Mouse (Mus musculus) gastrocnemius, postnatal 36 days (tissue): ENCODE results near the gene Ly6c1. TPM values are rescaled to one million over a fixed set of nuclear protein-coding genes. Genes with fewer than 3 reads are reported as not detected.
"Not testable (repeated sequence)": the region's sequence is repeated elsewhere in the genome, so short reads cannot be mapped to it uniquely, and the experiment has no call there.

Experiments
- DNase-seq, 2 experiments: peaks; one replicate each; pipeline ENCODE4 v3.0.0; 2022
- intact Hi-C: fragments of 180-260 bp; cut with DNase I; formaldehyde crosslinking; loops from one replicate; pipeline ENCODE4 v1.15.1; 2025
- long read RNA-seq, 2 experiments: library from polyadenylated mRNA; stranded (forward); transcript quantifications; one replicate each; pipeline ENCODE4 v2.0.0; 2021
- total RNA-seq, 2 experiments: library from RNA; stranded (reverse); gene quantifications; 2 replicates each; pipeline ENCODE4 v1.2.3; 2021

Ly6c1 gene
- 100 to 1,000 TPM; 107 to 124 TPM for total RNA-seq
- long read RNA-seq, experiment 1, transcript Ly6c1-201 (4 exons, 844 nt), result major isoform, 35 of 78 reads
- long read RNA-seq, experiment 1, partial matches to known transcripts, result 22 of 78 reads
- long read RNA-seq, experiment 1, other reads (novel, unspliced or antisense), result 11 of 78 reads
- long read RNA-seq, experiment 2, transcript Ly6c1-201 (4 exons, 844 nt), result major isoform, 48 of 96 reads
- long read RNA-seq, experiment 2, partial matches to known transcripts, result 29 of 96 reads
- long read RNA-seq, experiment 2, other reads (novel, unspliced or antisense), result 11 of 96 reads

GRCm38 (mm10) chr15:75048642-75049261 is at the start of gene Ly6c1:
Gene Ly6c1, minus strand, starts transcription at chr15:75048830.
- intact Hi-C loops, DNase-seq: not testable (repeated sequence)

GRCm38 (mm10) chr15:75088041-75088440 is 39.4 kb upstream of the Ly6c1 start:
- intact Hi-C loops, DNase-seq: not testable (repeated sequence)

- intact Hi-C loops, result loop anchor here (10.0 kb wide), 1 partner anchor 145 kb away; no protein-coding TSS in a partner anchor
- no peak for DNase-seq
These were observed 21.3 kb upstream of the Ly6c1 start for GRCm38 (mm10) chr15:75069965-75070364.

- DNase-seq, result peak; percentile 53 to 57
- intact Hi-C loops, result loop anchor here (5.0 to 10.0 kb wide), 2 partner anchors 137 to 165 kb away; partner anchors contain the start of gene 2010109I03Rik
These were observed 13.5 kb upstream of the Ly6c1 start for GRCm38 (mm10) chr15:75062030-75062574.

- intact Hi-C loops, result loop anchor here (5.0 to 10.0 kb wide), 2 partner anchors 136 to 163 kb away; partner anchors contain the start of gene 2010109I03Rik
- peak in 1 of 2 experiments; percentile 18 for DNase-seq
These were observed 11.9 kb upstream of the Ly6c1 start for GRCm38 (mm10) chr15:75060505-75060904.

- DNase-seq, result no peak
- intact Hi-C loops, result loop anchor here (2.0 kb wide), 1 partner anchor 47 kb away; no protein-coding TSS in a partner anchor
These were observed 7.4 kb upstream of the Ly6c1 start for GRCm38 (mm10) chr15:75055985-75056384.

- not testable (repeated sequence) for DNase-seq
These were observed 6.8 kb upstream of the Ly6c1 start for GRCm38 (mm10) chr15:75055425-75055824.

GRCm38 (mm10) chr15:75052414-75052813 is 3.8 kb upstream of the Ly6c1 start:
- DNase-seq, intact Hi-C loops: not testable (repeated sequence)

More at GRCm38 (mm10) chr15:75055425-75055824, 6.8 kb upstream of the Ly6c1 start:
- intact Hi-C loops, result not testable (repeated sequence)

GRCm38 (mm10) chr15:75051141-75051540 is 2.5 kb upstream of the Ly6c1 start:
- DNase-seq, intact Hi-C loops: not testable (repeated sequence)

GRCm38 (mm10) chr15:75050593-75050992 is 2.0 kb upstream of the Ly6c1 start:
- DNase-seq, intact Hi-C loops: not testable (repeated sequence)

GRCm38 (mm10) chr15:75049811-75050210 is 1.2 kb upstream of the Ly6c1 start:
- DNase-seq, result peak in 1 of 2 experiments; percentile 13
- intact Hi-C loops, result not testable (repeated sequence)

- intact Hi-C loops, DNase-seq: not testable (repeated sequence)
These were observed 685 bp downstream of the Ly6c1 start for GRCm38 (mm10) chr15:75047970-75048320.

GRCm38 (mm10) chr15:75047313-75047969 is 1.2 kb downstream of the Ly6c1 start:
- DNase-seq, intact Hi-C loops: not testable (repeated sequence)

GRCm38 (mm10) chr15:75045501-75045900 is 3.1 kb downstream of the Ly6c1 start:
- intact Hi-C loops, DNase-seq: not testable (repeated sequence)

- intact Hi-C loops, result loop anchor here (5.0 kb wide), 2 partner anchors 71 to 124 kb away; partner anchors contain the start of gene 2010109I03Rik
- not testable (repeated sequence) for DNase-seq
These were observed 27.4 kb downstream of the Ly6c1 start for GRCm38 (mm10) chr15:75021020-75021759.

- intact Hi-C loops, DNase-seq: not testable (repeated sequence)
These were observed 29.2 kb downstream of the Ly6c1 start for GRCm38 (mm10) chr15:75019446-75019845.
